9 mouse cellular contexts compared by ENCODE assay signal in genomic region chr4:116722230-116722629, GRCm38 (mm10). TPM values are rescaled to one million over a fixed set of nuclear protein-coding genes. Genes with fewer than 3 reads are reported as not detected.
DNase-seq lines count a peak whose midpoint lies in the region; ATAC-seq and TF ChIP-seq lines count a peak whose summit lies in the region.
"Had no signal": no experiment of that assay in that cellular context is flagged by ENCODE, and none has a peak within 500 bp of the region (broad histone marks: within the 10 kb centered on the region; RNA-seq: fewer than 3 reads in every experiment).

No protein-coding gene starts in this region.

- no peaks in the 10 kb centered on the region for H3K27me3 ChIP-seq in heart, embryonic 12.5 days (replicated peaks)
- H3K27me3 ChIP-seq in megakaryocyte, embryonic 14.5 days (replicated peaks), result peaks cover 5% of the 10 kb centered on the region
- no peaks in the 10 kb centered on the region; the same call in 1 of the 2 replicates for H3K27me3 ChIP-seq in forebrain, postnatal 0 days (ENCODE audit: insufficient read depth, low read length)
- peaks cover 10% of the 10 kb centered on the region; the same call in 1 of the 2 replicates for H3K27me3 ChIP-seq in neural tube, embryonic 13.5 days

- DNase-seq in heart, adult 18-20 months, result no peak
- DNase-seq in forebrain, postnatal 0 days, result no peak
- no peak for DNase-seq in adrenal gland, adult (ENCODE audit: inconsistent age in 2 of 2, low spot score in 1 of 2)
- no peak for DNase-seq in right cerebral cortex, postnatal 14 days
- DNase-seq: lung, adult 18-20 months had no signal

- WGBS in heart, embryonic 12.5 days, result 25% methylated on average over 7 of the region's 7 CpGs
- 46% methylated on average over 7 of the region's 7 CpGs for WGBS in forebrain, postnatal 0 days
- 32% methylated on average over 7 of the region's 7 CpGs for WGBS in neural tube, embryonic 13.5 days

- peaks cover 9% of the 10 kb centered on the region for H3K4me1 ChIP-seq in heart, embryonic 12.5 days (replicated peaks)
- peaks cover 21% of the 10 kb centered on the region for H3K4me1 ChIP-seq in megakaryocyte, embryonic 14.5 days
- no peaks in the 10 kb centered on the region; the same call in 1 of the 2 replicates for H3K4me1 ChIP-seq in forebrain, postnatal 0 days (ENCODE audit: insufficient read depth)
- peaks cover 20% of the 10 kb centered on the region for H3K4me1 ChIP-seq in neural tube, embryonic 13.5 days (replicated peaks)

- H3K4me2 ChIP-seq in heart, embryonic 12.5 days, result peak overlapping the region; percentile 46
- 0 out of 2 replicates have a peak overlapping the region, but pooled peaks have one; percentile 97 for H3K4me2 ChIP-seq in forebrain, postnatal 0 days (ENCODE audit: low read depth)
- H3K4me2 ChIP-seq in neural tube, embryonic 13.5 days, result peak overlapping the region; percentile 95

- no peak for ATAC-seq in heart, embryonic 12.5 days (ENCODE audit: insufficient number of reproducible peaks, low FRiP score)
- no peak for ATAC-seq in megakaryocyte, adult 5-6 weeks (ENCODE audit: poor library complexity, severe bottlenecking)
- no peak for ATAC-seq in forebrain, postnatal 0 days
- no peak for ATAC-seq in neural tube, embryonic 13.5 days (ENCODE audit: low read depth)

- no peak overlapping the region for H3K27ac ChIP-seq in heart, embryonic 12.5 days (ENCODE audit: poor library complexity, severe bottlenecking)
- no peak overlapping the region for H3K27ac ChIP-seq in forebrain, postnatal 0 days (ENCODE audit: low read depth, low read length)
- no peak overlapping the region for H3K27ac ChIP-seq in neural tube, embryonic 13.5 days (replicated peaks)

- no peak for TF ChIP-seq CTCF in forebrain, postnatal 0 days (IDR thresholded peaks at IDR 0.05; ENCODE audit: low read depth)

- no peak overlapping the region for H3K4me3 ChIP-seq in heart, embryonic 12.5 days
- peak overlapping the region; percentile 31 for H3K4me3 ChIP-seq in megakaryocyte, embryonic 14.5 days (replicated peaks)
- no peak overlapping the region for H3K4me3 ChIP-seq in forebrain, postnatal 0 days (ENCODE audit: low read depth, low read length)
- no peak overlapping the region for H3K4me3 ChIP-seq in neural tube, embryonic 13.5 days

- peak overlapping the region; percentile 40; the same call in 1 of the 2 replicates for H3K9ac ChIP-seq in heart, embryonic 12.5 days
- no peak overlapping the region for H3K9ac ChIP-seq in forebrain, postnatal 0 days
- H3K9ac ChIP-seq in neural tube, embryonic 13.5 days, result 0 out of 2 replicates have a peak overlapping the region, but pooled peaks have one; percentile 19

- no peaks in the 10 kb centered on the region for H3K9me3 ChIP-seq in heart, embryonic 12.5 days (replicated peaks)
- no peaks in the 10 kb centered on the region for H3K9me3 ChIP-seq in megakaryocyte, embryonic 14.5 days
- H3K9me3 ChIP-seq in forebrain, postnatal 0 days (ENCODE audit: low read length), result no peaks in the 10 kb centered on the region
- no peaks in the 10 kb centered on the region for H3K9me3 ChIP-seq in neural tube, embryonic 13.5 days

- H3K36me3 ChIP-seq in heart, embryonic 12.5 days, result no peaks in the 10 kb centered on the region
- no peaks in the 10 kb centered on the region for H3K36me3 ChIP-seq in megakaryocyte, embryonic 14.5 days (replicated peaks; ENCODE audit: low read length)
- no peaks in the 10 kb centered on the region for H3K36me3 ChIP-seq in forebrain, postnatal 0 days (ENCODE audit: insufficient read depth)
- H3K36me3 ChIP-seq in neural tube, embryonic 13.5 days, result no peaks in the 10 kb centered on the region

RNA-seq across cellular contexts. Expression of gene Tesk2, which starts 1.5 kb away (rescaled TPM):
- 2.9 and 3.1 TPM in 2 replicates for polyA plus RNA-seq in heart, embryonic 12.5 days (2016; fragmentation: Nextera tagmentation; extraction: Ambion mirVana)
- 1 to 10 TPM; 1.9 to 2.0 TPM for total RNA-seq in heart, adult 18-20 months (2021)
- polyA plus RNA-seq in megakaryocyte, embryonic 14.5 days (2012; ENCODE audit: insufficient read depth, low replicate concordance), result 0.66 and 1.1 TPM in 2 replicates
- 29.1 and 38.5 TPM in 2 replicates for total RNA-seq in megakaryocyte, adult 5-6 weeks (2015)
- 22.8 and 24.3 TPM in 2 replicates for total RNA-seq in megakaryocyte, adult 5-6 weeks (2017)
- 2.6 and 2.9 TPM in 2 replicates for total RNA-seq in forebrain, postnatal 0 days (2014; rRNA removed)
- 1.2 and 1.9 TPM in 2 replicates for polyA plus RNA-seq in forebrain, postnatal 0 days (2015; fragmentation: Nextera tagmentation; extraction: Ambion mirVana)
- polyA plus RNA-seq in neural tube, embryonic 13.5 days (2015; fragmentation: Nextera tagmentation; extraction: Ambion mirVana), result 3.0 and 4.0 TPM in 2 replicates

RNA-seq across cellular contexts. Expression of gene Ccdc163, which starts 13.9 kb away (rescaled TPM):
- polyA plus RNA-seq in heart, embryonic 12.5 days (2016; fragmentation: Nextera tagmentation; extraction: Ambion mirVana), result 15.9 and 17.5 TPM in 2 replicates
- total RNA-seq in heart, adult 18-20 months (2021), result 1 to 10 TPM; 4.3 to 5.4 TPM
- polyA plus RNA-seq in megakaryocyte, embryonic 14.5 days (2012; ENCODE audit: insufficient read depth, low replicate concordance), result 1.9 TPM in 1 of 2 replicates, not detected in the other
- total RNA-seq in megakaryocyte, adult 5-6 weeks (2015), result 34.7 and 36.2 TPM in 2 replicates
- 19.2 and 23.4 TPM in 2 replicates for total RNA-seq in megakaryocyte, adult 5-6 weeks (2017)
- total RNA-seq in forebrain, postnatal 0 days (2014; rRNA removed), result 13.2 and 15.2 TPM in 2 replicates
- polyA plus RNA-seq in forebrain, postnatal 0 days (2015; fragmentation: Nextera tagmentation; extraction: Ambion mirVana), result 5.3 and 5.7 TPM in 2 replicates
- polyA plus RNA-seq in neural tube, embryonic 13.5 days (2015; fragmentation: Nextera tagmentation; extraction: Ambion mirVana), result 12.0 TPM in 2 replicates

RNA-seq across cellular contexts. Expression of gene Mmachc, which starts 14.0 kb away (rescaled TPM):
- 31.8 and 34.5 TPM in 2 replicates for polyA plus RNA-seq in heart, embryonic 12.5 days (2016; fragmentation: Nextera tagmentation; extraction: Ambion mirVana)
- total RNA-seq in heart, adult 18-20 months (2021), result 10 to 100 TPM; 55.3 to 55.9 TPM
- polyA plus RNA-seq in megakaryocyte, embryonic 14.5 days (2012; ENCODE audit: insufficient read depth, low replicate concordance), result 0.18 TPM in 1 of 2 replicates, not detected in the other
- 8.1 and 10.9 TPM in 2 replicates for total RNA-seq in megakaryocyte, adult 5-6 weeks (2015)
- total RNA-seq in megakaryocyte, adult 5-6 weeks (2017), result 5.2 and 6.4 TPM in 2 replicates
- total RNA-seq in forebrain, postnatal 0 days (2014; rRNA removed), result 19.6 and 23.0 TPM in 2 replicates
- 16.4 and 21.9 TPM in 2 replicates for polyA plus RNA-seq in forebrain, postnatal 0 days (2015; fragmentation: Nextera tagmentation; extraction: Ambion mirVana)
- 24.7 and 26.3 TPM in 2 replicates for polyA plus RNA-seq in neural tube, embryonic 13.5 days (2015; fragmentation: Nextera tagmentation; extraction: Ambion mirVana)

RNA-seq across cellular contexts. Expression of gene Prdx1, which starts 36.9 kb away (rescaled TPM):
- polyA plus RNA-seq in heart, embryonic 12.5 days (2016; fragmentation: Nextera tagmentation; extraction: Ambion mirVana), result 963 and 983 TPM in 2 replicates
- 100 to 1,000 TPM; 463 to 542 TPM for total RNA-seq in heart, adult 18-20 months (2021)
- polyA plus RNA-seq in megakaryocyte, embryonic 14.5 days (2012; ENCODE audit: insufficient read depth, low replicate concordance), result 13.8 TPM in 1 of 2 replicates, not detected in the other
- 556 and 644 TPM in 2 replicates for total RNA-seq in megakaryocyte, adult 5-6 weeks (2015)
- 344 and 395 TPM in 2 replicates for total RNA-seq in megakaryocyte, adult 5-6 weeks (2017)
- total RNA-seq in forebrain, postnatal 0 days (2014; rRNA removed), result 204 and 235 TPM in 2 replicates
- 593 and 661 TPM in 2 replicates for polyA plus RNA-seq in forebrain, postnatal 0 days (2015; fragmentation: Nextera tagmentation; extraction: Ambion mirVana)
- 505 and 512 TPM in 2 replicates for polyA plus RNA-seq in neural tube, embryonic 13.5 days (2015; fragmentation: Nextera tagmentation; extraction: Ambion mirVana)

Comparison
In these comparisons a context has a peak if more than half of its experiments do, and no peak if none do; other contexts are left out.
1. H3K4me2 ChIP-seq: peak in every context shown above with its lines; median percentile 97 in forebrain, postnatal 0 days; 95 in neural tube, embryonic 13.5 days; 46 in heart, embryonic 12.5 days.
2. RNA of gene Mmachc, which starts 14.0 kb away (polyA plus RNA-seq): 31.8 to 34.5 TPM in heart, embryonic 12.5 days, 24.7 to 26.3 TPM in neural tube, embryonic 13.5 days and 16.4 to 21.9 TPM in forebrain, postnatal 0 days; 0.18 TPM in megakaryocyte, embryonic 14.5 days; every median in the first group is over 10 times any median in the second.